Mouse (Mus musculus): ENCODE results near the gene Msrb3. TPM values are rescaled to one million over a fixed set of nuclear protein-coding genes. Genes with fewer than 3 reads are reported as not detected.

Gene Msrb3
- total and polyA plus RNA-seq, 2 experiments from 2014 or later, result 45.0 to 122 TPM

GRCm38 (mm10) chr10:120900096-120900495 lies 1.2 kb upstream of the Msrb3 start:
- TF ChIP-seq CTCF (IDR thresholded peaks at IDR 0.05; ENCODE audit: low read depth), result no peak
- TF ChIP-seq EP300 (IDR thresholded peaks at IDR 0.05; ENCODE audit: low read depth), result no peak
- no peaks in the 10 kb centered on the region for H3K9me3 ChIP-seq (replicated peaks; ENCODE audit: control insufficient read depth, low read length)
- H3K4me2 ChIP-seq (ENCODE audit: low read depth, low read length), result peak overlapping the region; percentile 81
- H3K4me1 ChIP-seq (ENCODE audit: control insufficient read depth, insufficient read depth), result peaks cover 31% of the 10 kb centered on the region
- H3K36me3 ChIP-seq (replicated peaks; ENCODE audit: control insufficient read depth, insufficient read depth, low read length), result 0 out of 2 replicates have a peak, but pooled peaks cover 4% of the 10 kb centered on the region
- H3K27me3 ChIP-seq (ENCODE audit: control insufficient read depth, insufficient read depth, low read length), result no peaks in the 10 kb centered on the region
- DNase-seq (ENCODE audit: low spot score) (no peak), ATAC-seq (ENCODE audit: insufficient read depth, low read depth) (no peak)
- H3K27ac ChIP-seq (ENCODE audit: low read depth), result peak overlapping the region; percentile 98
- peak overlapping the region; percentile 69 for H3K4me3 ChIP-seq (ENCODE audit: low read depth, low read length)
- WGBS, result 42% methylated on average over 13 of the region's 13 CpGs
- H3K9ac ChIP-seq (replicated peaks; ENCODE audit: low read depth, low read length), result peak overlapping the region; percentile 24; the same call in 1 of the 2 replicates

GRCm38 (mm10) chr10:120898357-120898756 lies 544 bp downstream of the Msrb3 start:
- peak overlapping the region; percentile 81 for H3K4me2 ChIP-seq (ENCODE audit: low read depth, low read length)
- peak overlapping the region; percentile 92 for H3K9ac ChIP-seq (replicated peaks; ENCODE audit: low read depth, low read length)
- TF ChIP-seq EP300 (IDR thresholded peaks at IDR 0.05; ENCODE audit: low read depth) (no peak), CTCF (IDR thresholded peaks at IDR 0.05; ENCODE audit: low read depth) (no peak)
- peaks cover 47% of the 10 kb centered on the region for H3K4me1 ChIP-seq (ENCODE audit: control insufficient read depth, insufficient read depth)
- H3K9me3 ChIP-seq (replicated peaks; ENCODE audit: control insufficient read depth, low read length), result no peaks in the 10 kb centered on the region
- ATAC-seq (ENCODE audit: insufficient read depth, low read depth) (peak; percentile 12), DNase-seq (ENCODE audit: low spot score) (no peak)
- WGBS, result under 1% methylated on average over 35 of the region's 49 CpGs
- H3K4me3 ChIP-seq (ENCODE audit: low read depth, low read length), result peak overlapping the region; percentile 69
- H3K27ac ChIP-seq (ENCODE audit: low read depth), result peak overlapping the region; percentile 98
- no peaks in the 10 kb centered on the region for H3K27me3 ChIP-seq (ENCODE audit: control insufficient read depth, insufficient read depth, low read length)
- 0 out of 2 replicates have a peak, but pooled peaks cover 5% of the 10 kb centered on the region for H3K36me3 ChIP-seq (replicated peaks; ENCODE audit: control insufficient read depth, insufficient read depth, low read length)

- TF ChIP-seq CTCF (IDR thresholded peaks at IDR 0.05; ENCODE audit: low read depth) (0 out of 2 replicates have a peak, but pooled peaks have one; percentile 14), EP300 (IDR thresholded peaks at IDR 0.05; ENCODE audit: low read depth) (no peak)
- peaks cover 41% of the 10 kb centered on the region for H3K4me1 ChIP-seq (ENCODE audit: control insufficient read depth, insufficient read depth)
- H3K27me3 ChIP-seq (ENCODE audit: control insufficient read depth, insufficient read depth, low read length), result no peaks in the 10 kb centered on the region
- H3K4me3 ChIP-seq (ENCODE audit: low read depth, low read length), result peak overlapping the region; percentile 27; the same call in 1 of the 2 replicates
- peak overlapping the region; percentile 52 for H3K4me2 ChIP-seq (ENCODE audit: low read depth, low read length)
- WGBS, result 9% methylated on average over 15 of the region's 15 CpGs
- 0 out of 2 replicates have a peak overlapping the region, but pooled peaks have one; percentile 0 for H3K9ac ChIP-seq (replicated peaks; ENCODE audit: low read depth, low read length)
- DNase-seq (ENCODE audit: low spot score), result peak; percentile 38
- ATAC-seq (ENCODE audit: insufficient read depth, low read depth), result no peak
- no peaks in the 10 kb centered on the region for H3K9me3 ChIP-seq (replicated peaks; ENCODE audit: control insufficient read depth, low read length)
- H3K27ac ChIP-seq (ENCODE audit: low read depth), result peak overlapping the region; percentile 57
- peaks cover 13% of the 10 kb centered on the region; the same call in 1 of the 2 replicates for H3K36me3 ChIP-seq (replicated peaks; ENCODE audit: control insufficient read depth, insufficient read depth, low read length)
Observed at GRCm38 (mm10) chr10:120895899-120896289, 3.0 kb downstream of the Msrb3 start.

GRCm38 (mm10) chr10:120894978-120895898 lies 3.7 kb downstream of the Msrb3 start:
- Histone ChIP-seq H3K9me3 (replicated peaks; ENCODE audit: control insufficient read depth, low read length) (no peaks in the 10 kb centered on the region), H3K4me3 (ENCODE audit: low read depth, low read length) (peak overlapping the region; percentile 27; the same call in 1 of the 2 replicates), H3K27ac (ENCODE audit: low read depth) (peak overlapping the region; percentile 57), H3K4me1 (ENCODE audit: control insufficient read depth, insufficient read depth) (peaks cover 37% of the 10 kb centered on the region), H3K36me3 (replicated peaks; ENCODE audit: control insufficient read depth, insufficient read depth, low read length) (peaks cover 18% of the 10 kb centered on the region; the same call in 1 of the 2 replicates), H3K27me3 (ENCODE audit: control insufficient read depth, insufficient read depth, low read length) (no peaks in the 10 kb centered on the region), H3K4me2 (ENCODE audit: low read depth, low read length) (peak overlapping the region; percentile 52), H3K9ac (replicated peaks; ENCODE audit: low read depth, low read length) (0 out of 2 replicates have a peak overlapping the region, but pooled peaks have one; percentile 0)
- DNase-seq (ENCODE audit: low spot score), result peak; percentile 28
- ATAC-seq (ENCODE audit: insufficient read depth, low read depth), result no peak
- TF ChIP-seq EP300 (IDR thresholded peaks at IDR 0.05; ENCODE audit: low read depth) (no peak), CTCF (IDR thresholded peaks at IDR 0.05; ENCODE audit: low read depth) (no peak)
- 56% methylated on average over 15 of the region's 15 CpGs for WGBS

GRCm38 (mm10) chr10:120893938-120894337 lies 5.0 kb downstream of the Msrb3 start:
- no peak for TF ChIP-seq CTCF (IDR thresholded peaks at IDR 0.05; ENCODE audit: low read depth)
- TF ChIP-seq EP300 (IDR thresholded peaks at IDR 0.05; ENCODE audit: low read depth), result no peak
- Histone ChIP-seq H3K4me1 (ENCODE audit: control insufficient read depth, insufficient read depth) (peaks cover 37% of the 10 kb centered on the region), H3K36me3 (replicated peaks; ENCODE audit: control insufficient read depth, insufficient read depth, low read length) (peaks cover 18% of the 10 kb centered on the region; the same call in 1 of the 2 replicates), H3K4me2 (ENCODE audit: low read depth, low read length) (no peak overlapping the region), H3K4me3 (ENCODE audit: low read depth, low read length) (no peak overlapping the region), H3K27me3 (ENCODE audit: control insufficient read depth, insufficient read depth, low read length) (no peaks in the 10 kb centered on the region), H3K9me3 (replicated peaks; ENCODE audit: control insufficient read depth, low read length) (no peaks in the 10 kb centered on the region), H3K9ac (replicated peaks; ENCODE audit: low read depth, low read length) (no peak overlapping the region), H3K27ac (ENCODE audit: low read depth) (no peak overlapping the region)
- WGBS, result 51% methylated on average over 4 of the region's 4 CpGs
- DNase-seq (ENCODE audit: low spot score) (no peak), ATAC-seq (ENCODE audit: insufficient read depth, low read depth) (no peak)

Measured in heart, postnatal 0 days (tissue).